Mouse (Mus musculus) E14TG2a.4 (cell line): ENCODE results near the gene Thap4.

Source experiments
- CTCF ChIP-seq: conservative IDR thresholded peaks from 2 replicates; pipeline ENCODE4 v1.5.1; 2014; ENCODE audit warnings: low read length
- NANOG ChIP-seq: IDR thresholded peaks from 2 replicates; pipeline ENCODE4 v1.6.1; 2014; ENCODE audit warnings: borderline replicate concordance, low read length, mixed read lengths
- POU5F1 ChIP-seq: IDR thresholded peaks from 2 replicates; pipeline ENCODE4 v1.6.1; 2014; ENCODE audit warnings: low read length, borderline replicate concordance

DNA sequence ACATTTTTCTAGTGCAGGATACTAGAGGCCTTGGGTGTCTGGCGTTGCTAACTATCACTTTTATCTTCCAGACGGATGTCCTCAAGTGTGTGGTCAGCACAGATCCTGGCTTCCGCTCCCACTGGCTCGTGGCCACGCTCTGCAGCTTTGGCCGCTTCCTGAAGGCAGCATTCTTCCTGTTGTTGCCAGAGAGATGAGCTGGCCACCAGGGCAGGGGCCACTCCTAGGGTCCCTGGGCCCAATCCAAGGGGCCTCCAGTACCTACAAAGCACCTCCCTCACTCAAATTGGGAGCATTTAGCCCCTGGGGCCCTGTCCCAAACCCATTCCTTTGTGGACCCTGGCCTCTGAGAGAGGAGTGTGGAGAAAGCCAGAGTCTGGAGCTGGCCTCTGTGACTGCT lies 59.7 kb downstream of the Thap4 start:
- no peak for TF ChIP-seq CTCF
- no peak for TF ChIP-seq POU5F1
- TF ChIP-seq NANOG: no peak
